Mouse (Mus musculus) embryonic fibroblast, embryonic 13.5 days (primary cell): ENCODE results near the gene Nhlrc3.

ENCODE experiments used
- CTCF ChIP-seq: IDR thresholded peaks from 2 replicates; pipeline ENCODE4 v1.5.1; 2011; ENCODE audit warnings: mild to moderate bottlenecking, control low read depth, low read length, moderate library complexity, borderline replicate concordance; ENCODE audit not compliant: insufficient read depth
- POLR2A ChIP-seq: IDR thresholded peaks from 2 replicates; pipeline ENCODE4 v1.6.1; 2011; ENCODE audit warnings: low read depth, mild to moderate bottlenecking, control low read depth, low read length, moderate library complexity

DNA sequence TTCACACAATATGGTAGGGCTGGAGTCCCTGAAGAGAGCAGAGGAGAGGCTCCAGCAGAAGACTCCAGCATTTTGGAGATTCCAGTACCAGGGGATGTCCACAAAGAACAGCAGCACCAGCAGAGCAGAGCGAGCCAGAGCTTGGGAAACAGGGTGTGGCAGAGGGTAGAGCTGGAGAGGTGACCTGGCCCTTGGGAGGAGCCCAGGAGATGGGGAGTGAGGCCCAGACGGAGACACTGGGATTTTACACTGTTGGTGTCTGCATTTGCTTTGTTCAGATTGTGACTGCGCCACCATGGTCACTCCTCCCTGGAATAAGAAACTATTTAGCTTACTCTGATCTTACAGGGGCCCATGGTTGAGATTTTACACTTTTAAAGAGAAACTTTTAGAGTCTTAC, 16.3 kb downstream of the Nhlrc3 start:
- no peak for TF ChIP-seq POLR2A
- no peak for TF ChIP-seq CTCF
